In genomic region chr4:66894981-66895380, GRCm38 (mm10) we compare ENCODE assay signal across 28 mouse cellular contexts.
DNase-seq lines count a peak whose midpoint lies in the region; ATAC-seq lines count a peak whose summit lies in the region.
"Had no signal": no experiment of that assay in that cellular context is flagged by ENCODE, and none has a peak within 500 bp of the region (broad histone marks: within the 10 kb centered on the region; RNA-seq: fewer than 3 reads in every experiment).

No protein-coding gene starts in this region.

- H3K36me3 ChIP-seq in heart, embryonic 11.5 days (ENCODE audit: control insufficient read depth, insufficient read depth, low read length): no peaks in the 10 kb centered on the region
- no peaks in the 10 kb centered on the region for H3K36me3 ChIP-seq in heart, embryonic 12.5 days
- H3K36me3 ChIP-seq in macrophage (ENCODE audit: inconsistent target): no peaks in the 10 kb centered on the region
- H3K36me3 ChIP-seq in forebrain, embryonic 12.5 days (replicated peaks): no peaks in the 10 kb centered on the region
- H3K36me3 ChIP-seq: forebrain, embryonic 15.5 days; hindbrain, embryonic 13.5 days; limb, embryonic 12.5 days; midbrain, embryonic 10.5 days; neural tube, embryonic 13.5 days; stomach, embryonic 15.5 days had no signal

- no peaks in the 10 kb centered on the region for H3K27me3 ChIP-seq in heart, embryonic 11.5 days (ENCODE audit: control insufficient read depth, insufficient read depth, low read length)
- H3K27me3 ChIP-seq in heart, embryonic 12.5 days (replicated peaks): no peaks in the 10 kb centered on the region
- H3K27me3 ChIP-seq in forebrain, embryonic 12.5 days: no peaks in the 10 kb centered on the region
- H3K27me3 ChIP-seq: forebrain, embryonic 15.5 days; hindbrain, embryonic 13.5 days; limb, embryonic 12.5 days; neural tube, embryonic 13.5 days; stomach, embryonic 15.5 days had no signal

- peaks cover 9% of the 10 kb centered on the region; the same call in 1 of the 2 replicates for H3K4me1 ChIP-seq in heart, embryonic 11.5 days (ENCODE audit: control insufficient read depth, insufficient read depth, low read length)
- H3K4me1 ChIP-seq in heart, embryonic 12.5 days (replicated peaks): peaks cover 12% of the 10 kb centered on the region
- H3K4me1 ChIP-seq in forebrain, embryonic 12.5 days: no peaks in the 10 kb centered on the region
- H3K4me1 ChIP-seq: forebrain, embryonic 15.5 days; hindbrain, embryonic 13.5 days; midbrain, embryonic 10.5 days; neural tube, embryonic 13.5 days; stomach, embryonic 15.5 days had no signal

- no peaks in the 10 kb centered on the region for H3K9me3 ChIP-seq in heart, embryonic 11.5 days (replicated peaks; ENCODE audit: control insufficient read depth, low read length)
- H3K9me3 ChIP-seq in heart, embryonic 12.5 days (replicated peaks): no peaks in the 10 kb centered on the region
- H3K9me3 ChIP-seq in forebrain, embryonic 12.5 days: no peaks in the 10 kb centered on the region
- H3K9me3 ChIP-seq: forebrain, embryonic 15.5 days; hindbrain, embryonic 13.5 days; limb, embryonic 12.5 days; midbrain, embryonic 10.5 days; neural tube, embryonic 13.5 days; stomach, embryonic 15.5 days had no signal

- no peak overlapping the region for H3K4me3 ChIP-seq in heart, embryonic 11.5 days (ENCODE audit: low read depth, low read length)
- H3K4me3 ChIP-seq in heart, embryonic 12.5 days: no peak overlapping the region
- no peak overlapping the region for H3K4me3 ChIP-seq in macrophage (ENCODE audit: inconsistent target)
- no peak overlapping the region for H3K4me3 ChIP-seq in forebrain, embryonic 12.5 days (replicated peaks)
- H3K4me3 ChIP-seq: forebrain, embryonic 15.5 days; hindbrain, embryonic 13.5 days; layer of hippocampus, adult 2 months; limb, embryonic 12.5 days; midbrain, embryonic 10.5 days; myocyte; neural tube, embryonic 13.5 days; stomach, embryonic 15.5 days had no signal

- peak; percentile 31; the same call in 1 of the 2 replicates for ATAC-seq in heart, embryonic 11.5 days (replicated peaks; ENCODE audit: insufficient number of reproducible peaks, low FRiP score, low TSS enrichment)
- no peak for ATAC-seq in heart, embryonic 12.5 days (ENCODE audit: insufficient number of reproducible peaks, low FRiP score)
- ATAC-seq in forebrain, embryonic 12.5 days (ENCODE audit: low FRiP score): no peak
- ATAC-seq: forebrain, embryonic 15.5 days; inflammation-experienced regulatory T-cells, adult 6 months; liver, postnatal 0 days; lung, postnatal 0 days; midbrain, embryonic 16.5 days had no signal

- no peaks in the 10 kb centered on the region for H3K79me2 ChIP-seq in macrophage (ENCODE audit: inconsistent target)

- peak; percentile 6 for DNase-seq in embryo, embryonic 10 days (ENCODE audit: low spot score)
- no peak for DNase-seq in embryo, embryonic 10.5 days (ENCODE audit: low spot score)
- DNase-seq in heart, adult 11 months: no peak
- DNase-seq: adrenal gland, postnatal 25 days; cerebellum, adult 9-10 months; gastrocnemius, postnatal 10 days; kidney, adult 18-20 months; kidney, postnatal 14 days; liver, postnatal 0 days; retina, postnatal 1 day; right cerebral cortex, postnatal 4 days; thymus, postnatal 25 days had no signal

- peak overlapping the region; percentile 16 for H3K4me2 ChIP-seq in heart, embryonic 11.5 days
- H3K4me2 ChIP-seq in heart, embryonic 12.5 days: peak overlapping the region; percentile 15
- H3K4me2 ChIP-seq in forebrain, embryonic 12.5 days: no peak overlapping the region
- H3K4me2 ChIP-seq: forebrain, embryonic 15.5 days; hindbrain, embryonic 13.5 days; limb, embryonic 12.5 days; liver, embryonic 11.5 days; neural tube, embryonic 13.5 days; stomach, embryonic 15.5 days had no signal

- WGBS in heart, embryonic 11.5 days (ENCODE audit: insufficient replicate concordance): 48% methylated on average over 7 of the region's 7 CpGs
- WGBS in heart, embryonic 12.5 days: 39% methylated on average over 7 of the region's 7 CpGs
- 87% methylated on average over 7 of the region's 7 CpGs for WGBS in macrophage (ENCODE audit: missing documents)
- 84% methylated on average over 7 of the region's 7 CpGs for WGBS in forebrain, embryonic 12.5 days

- H3K9ac ChIP-seq in heart, embryonic 11.5 days (ENCODE audit: low read depth, low read length): no peak overlapping the region
- no peak overlapping the region for H3K9ac ChIP-seq in heart, embryonic 12.5 days
- no peak overlapping the region for H3K9ac ChIP-seq in forebrain, embryonic 12.5 days
- H3K9ac ChIP-seq: forebrain, embryonic 15.5 days; hindbrain, embryonic 13.5 days; limb, embryonic 12.5 days; liver, postnatal 0 days; neural tube, embryonic 13.5 days; stomach, embryonic 15.5 days had no signal

- peak overlapping the region; percentile 59 for H3K27ac ChIP-seq in heart, embryonic 11.5 days (ENCODE audit: low read depth, low read length)
- H3K27ac ChIP-seq in heart, embryonic 12.5 days (ENCODE audit: poor library complexity, severe bottlenecking): peak overlapping the region; percentile 61
- 0 out of 2 replicates have a peak overlapping the region, but pooled peaks have one; percentile 4 for H3K27ac ChIP-seq in macrophage
- H3K27ac ChIP-seq in forebrain, embryonic 12.5 days: no peak overlapping the region
- H3K27ac ChIP-seq: forebrain, embryonic 15.5 days; hindbrain, embryonic 13.5 days; layer of hippocampus, adult 2 months; limb, embryonic 12.5 days; midbrain, embryonic 10.5 days; neural tube, embryonic 13.5 days; stomach, embryonic 15.5 days had no signal
